Mouse (Mus musculus): ENCODE data around the gene Pik3c2a.

Pik3c2a gene

DNA sequence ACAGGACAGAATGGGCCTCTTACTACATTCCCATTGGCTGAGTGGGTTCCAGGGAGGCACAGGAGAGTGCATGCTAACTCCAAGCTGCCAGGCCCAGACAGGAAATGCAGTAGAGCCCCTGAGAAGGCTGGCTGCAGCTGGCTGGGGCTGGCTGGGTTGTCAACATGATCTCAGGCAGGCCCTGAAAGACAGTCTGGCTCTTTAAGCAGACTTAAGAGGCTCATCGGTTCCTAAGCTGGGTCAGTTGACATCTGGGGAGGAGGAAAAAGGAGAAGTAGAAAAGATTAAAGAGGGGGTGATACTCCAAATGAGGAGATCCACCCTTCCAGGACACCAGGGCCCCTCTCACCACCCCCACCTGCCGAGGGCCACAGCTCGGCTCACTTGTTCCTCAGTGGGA, 148.3 kb downstream of the Pik3c2a start:
- DNase-seq (ENCODE audit: low spot score): no peak

DNA sequence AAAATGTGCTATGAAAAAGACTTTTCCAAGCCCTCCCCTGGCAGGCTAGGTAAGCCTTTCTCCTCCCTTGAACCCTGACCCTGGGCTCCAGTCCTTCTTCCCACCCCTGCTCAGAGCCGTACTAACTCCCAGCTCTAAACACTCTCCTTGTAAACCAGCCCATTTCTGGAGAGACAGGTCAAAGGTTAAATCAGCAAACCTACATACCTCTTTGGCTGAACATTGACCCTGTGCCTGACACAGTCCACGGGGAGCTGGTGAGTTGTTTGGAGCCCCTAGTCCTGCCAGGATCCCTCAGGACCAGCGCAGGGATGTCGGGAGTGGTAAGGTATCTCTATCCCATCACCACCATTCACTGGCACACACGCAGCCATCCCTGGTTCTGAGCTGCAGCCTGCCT, 150.9 kb downstream of the Pik3c2a start:
- no peak for DNase-seq (ENCODE audit: low spot score)

DNA sequence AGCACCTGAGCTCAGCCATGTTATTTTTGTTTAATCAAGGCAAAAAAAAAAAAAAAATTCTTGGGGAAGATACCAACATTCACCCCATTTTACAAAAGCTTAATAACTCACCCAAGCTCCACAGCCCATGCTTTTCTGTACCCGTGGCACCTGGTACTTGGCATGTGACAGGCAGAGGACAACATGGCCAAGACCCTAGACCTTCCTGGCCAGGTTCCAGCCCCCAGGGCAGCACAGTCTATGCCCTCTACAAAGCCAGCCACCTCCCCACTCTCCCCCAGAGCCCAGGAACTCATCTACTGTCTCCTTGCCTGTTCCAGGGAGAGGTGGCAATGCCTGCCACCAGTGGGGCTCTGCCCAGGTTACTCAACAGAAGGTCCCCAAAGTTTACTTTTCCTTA, 152.7 kb downstream of the Pik3c2a start:
- no peak for DNase-seq (ENCODE audit: low spot score)

DNA sequence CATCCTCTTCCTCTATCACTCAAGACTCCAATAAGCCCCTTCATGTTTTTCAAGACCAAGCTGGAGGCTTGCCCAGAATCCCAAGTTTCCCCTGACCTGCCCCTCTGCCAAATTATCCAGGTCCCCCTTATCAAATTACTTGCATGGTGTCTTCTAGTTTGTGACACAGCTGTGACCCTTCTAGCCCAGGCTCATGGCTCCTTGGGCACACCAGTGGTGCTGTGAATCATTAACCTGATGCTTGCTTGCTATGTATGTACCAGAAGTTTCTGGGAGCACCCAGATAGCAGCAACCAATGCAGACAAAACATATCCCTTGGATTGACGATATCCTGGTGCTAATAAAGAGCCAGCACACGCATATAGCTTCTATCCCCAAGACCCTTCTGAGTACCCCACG, 154.3 kb downstream of the Pik3c2a start:
- no peak for DNase-seq (ENCODE audit: low spot score)

DNA sequence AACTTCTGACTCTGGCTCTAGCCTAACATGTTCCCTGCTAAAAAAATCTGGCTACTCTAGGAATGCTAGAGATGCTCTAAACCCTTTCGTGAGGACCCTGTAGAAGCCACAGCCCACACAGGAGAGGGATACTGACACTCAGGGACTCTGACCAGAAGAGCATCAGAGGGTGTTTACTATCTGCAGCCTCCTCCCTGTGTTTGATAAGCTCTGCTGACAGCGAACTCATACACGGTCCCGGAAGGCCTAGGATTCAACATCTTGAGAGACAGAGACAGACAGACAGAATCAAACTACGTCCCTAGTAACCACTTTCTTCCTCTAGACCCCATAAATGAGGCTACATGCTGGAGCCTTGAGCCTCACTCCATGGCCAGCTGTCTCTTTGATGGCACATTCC, 155.3 kb downstream of the Pik3c2a start:
- DNase-seq (ENCODE audit: low spot score): no peak

Measured in ovary, postnatal 36 days (tissue).